Mouse (Mus musculus) central nervous system, embryonic 11.5 days (tissue): ENCODE data around the gene Cntn1. TPM values are rescaled to one million over a fixed set of nuclear protein-coding genes. Genes with fewer than 3 reads are reported as not detected.

Experiments
- polyA plus RNA-seq: library from polyadenylated mRNA; depleted of rRNA; stranded (reverse); fragments of >200 nt; gene quantifications from 2 replicates; pipeline ENCODE4 v1.2.3, GENCODE M21; 2012; rRNA removed

The Cntn1 gene
- polyA plus RNA-seq = 2.7 and 3.0 TPM in 2 replicates

DNA sequence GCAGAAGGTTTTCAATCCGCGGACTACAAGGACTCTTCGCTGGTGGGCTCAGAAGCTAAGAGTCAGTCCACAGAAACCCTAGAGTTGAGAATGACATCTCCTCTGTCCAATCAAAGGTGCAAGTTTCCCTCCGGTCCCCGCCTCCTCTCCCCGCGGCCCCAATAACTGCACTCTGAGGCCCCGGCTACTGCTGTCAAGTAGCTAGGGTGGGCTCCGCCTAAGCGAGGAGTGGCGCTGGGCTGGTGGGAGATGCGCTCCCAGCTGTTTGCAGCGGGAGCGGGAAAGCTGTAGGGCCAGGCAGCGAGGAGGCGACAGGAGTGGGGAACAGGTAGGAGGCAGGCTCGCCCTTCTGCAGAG, at the start of gene Cntn1:
Gene Cntn1 (plus strand): TSS at position 170 of the 357 bp plus-strand sequence.

Other genes starting within 250 kb of the Cntn1 start
- gene Smgc, start 212.9 kb upstream of the Cntn1 start, polyA plus RNA-seq = 0.07 TPM in 1 of 2 replicates, not detected in the other